Mouse (Mus musculus) spleen, adult 2 months (tissue): ENCODE measurements around the gene Ngdn.

ENCODE experiments used
- CTCF ChIP-seq: fragments of 200-500 bp; IDR thresholded peaks from 2 replicates; pipeline ENCODE4 v1.5.1; 2011; ENCODE audit warnings: mild to moderate bottlenecking, inconsistent platforms; ENCODE audit not compliant: insufficient read depth, insufficient read length, insufficient replicate concordance; ENCODE audit errors: extremely low read depth
- POLR2A ChIP-seq: fragments of 200-500 bp; IDR thresholded peaks from 2 replicates; pipeline ENCODE4 v1.6.1; 2011; ENCODE audit warnings: low read depth, low read length, inconsistent platforms

DNA sequence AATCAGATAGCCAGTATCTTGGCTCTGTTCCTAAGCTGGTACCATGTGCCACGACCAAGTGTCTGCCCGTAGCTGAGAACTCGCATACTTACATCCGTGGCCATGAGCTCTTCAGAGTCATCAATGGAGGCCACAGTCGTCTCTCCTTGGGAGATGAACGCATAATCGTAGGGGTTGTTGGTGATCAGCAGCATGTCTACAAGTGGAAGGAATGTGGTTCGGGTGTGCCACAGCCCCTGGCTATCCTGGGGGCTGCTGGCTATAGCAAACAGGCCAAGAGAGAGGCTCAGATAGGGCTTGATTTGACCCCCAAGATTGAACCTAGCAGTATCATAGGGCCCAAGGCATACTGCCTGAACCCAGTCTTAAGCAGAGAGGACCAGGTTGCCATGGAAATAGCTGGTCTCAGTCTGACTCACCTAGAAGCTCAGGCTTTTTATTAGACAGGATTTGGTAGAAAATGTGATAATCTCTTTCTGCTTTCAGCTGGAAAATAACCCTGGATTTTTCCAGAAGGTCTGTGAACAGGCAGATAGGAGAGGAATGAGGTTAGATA is 25.3 kb upstream of the Ngdn start:
- TF ChIP-seq CTCF (no peak), POLR2A (no peak)
